Mouse (Mus musculus): ENCODE data around the gene Prkcb. TPM values are rescaled to one million over a fixed set of nuclear protein-coding genes. Genes with fewer than 3 reads are reported as not detected.

Prkcb gene
- polyA plus RNA-seq, 1 experiment = 1.0 TPM

GRCm38 (mm10) chr7:122251197-122252011 lies 37.1 kb upstream of the Prkcb start:
- Histone ChIP-seq H3K4me3 (ENCODE audit: insufficient read depth, low read length) (no peak overlapping the region), H3K27ac (ENCODE audit: insufficient read depth, low read length) (no peak overlapping the region), H3K4me1 (ENCODE audit: control insufficient read depth, insufficient read depth, low read length) (no peaks in the 10 kb centered on the region)
- TF ChIP-seq POLR2A (IDR thresholded peaks at IDR 0.05; ENCODE audit: low read depth, low read length) (no peak), CTCF (IDR thresholded peaks at IDR 0.05; ENCODE audit: borderline replicate concordance, insufficient read depth, low read length) (peak; percentile 56)

GRCm38 (mm10) chr7:122256722-122257121 lies 31.8 kb upstream of the Prkcb start:
- Histone ChIP-seq H3K27ac (ENCODE audit: insufficient read depth, low read length) (no peak overlapping the region), H3K4me1 (ENCODE audit: control insufficient read depth, insufficient read depth, low read length) (no peaks in the 10 kb centered on the region), H3K4me3 (ENCODE audit: insufficient read depth, low read length) (no peak overlapping the region)
- TF ChIP-seq CTCF (IDR thresholded peaks at IDR 0.05; ENCODE audit: borderline replicate concordance, insufficient read depth, low read length) (no peak), POLR2A (IDR thresholded peaks at IDR 0.05; ENCODE audit: low read depth, low read length) (no peak)

GRCm38 (mm10) chr7:122258521-122258920 lies 30.0 kb upstream of the Prkcb start:
- no peak overlapping the region for H3K27ac ChIP-seq (ENCODE audit: insufficient read depth, low read length)
- TF ChIP-seq CTCF (IDR thresholded peaks at IDR 0.05; ENCODE audit: borderline replicate concordance, insufficient read depth, low read length) = no peak
- TF ChIP-seq POLR2A (IDR thresholded peaks at IDR 0.05; ENCODE audit: low read depth, low read length) = no peak
- no peak overlapping the region for H3K4me3 ChIP-seq (ENCODE audit: insufficient read depth, low read length)
- no peaks in the 10 kb centered on the region for H3K4me1 ChIP-seq (ENCODE audit: control insufficient read depth, insufficient read depth, low read length)

GRCm38 (mm10) chr7:122260055-122260602 lies 28.4 kb upstream of the Prkcb start:
- TF ChIP-seq CTCF (IDR thresholded peaks at IDR 0.05; ENCODE audit: borderline replicate concordance, insufficient read depth, low read length) (no peak), POLR2A (IDR thresholded peaks at IDR 0.05; ENCODE audit: low read depth, low read length) (no peak)
- Histone ChIP-seq H3K27ac (ENCODE audit: insufficient read depth, low read length) (no peak overlapping the region), H3K4me1 (ENCODE audit: control insufficient read depth, insufficient read depth, low read length) (no peaks in the 10 kb centered on the region)

GRCm38 (mm10) chr7:122268983-122269486 lies 19.5 kb upstream of the Prkcb start:
- H3K4me1 ChIP-seq (ENCODE audit: control insufficient read depth, insufficient read depth, low read length) = no peaks in the 10 kb centered on the region
- no peak for TF ChIP-seq CTCF (IDR thresholded peaks at IDR 0.05; ENCODE audit: borderline replicate concordance, insufficient read depth, low read length)
- TF ChIP-seq POLR2A (IDR thresholded peaks at IDR 0.05; ENCODE audit: low read depth, low read length) = no peak
- no peak overlapping the region for H3K27ac ChIP-seq (ENCODE audit: insufficient read depth, low read length)
- H3K4me3 ChIP-seq (ENCODE audit: insufficient read depth, low read length) = no peak overlapping the region

More at GRCm38 (mm10) chr7:122260055-122260602, 28.4 kb upstream of the Prkcb start:
- H3K4me3 ChIP-seq (ENCODE audit: insufficient read depth, low read length) = no peak overlapping the region

- H3K4me3 ChIP-seq (ENCODE audit: insufficient read depth, low read length) = no peak overlapping the region
- no peak overlapping the region for H3K27ac ChIP-seq (ENCODE audit: insufficient read depth, low read length)
- no peaks in the 10 kb centered on the region for H3K4me1 ChIP-seq (ENCODE audit: control insufficient read depth, insufficient read depth, low read length)
- TF ChIP-seq POLR2A (IDR thresholded peaks at IDR 0.05; ENCODE audit: low read depth, low read length) (no peak), CTCF (IDR thresholded peaks at IDR 0.05; ENCODE audit: borderline replicate concordance, insufficient read depth, low read length) (no peak)
Measured at GRCm38 (mm10) chr7:122272334-122272733, 16.2 kb upstream of the Prkcb start.

GRCm38 (mm10) chr7:122279580-122279979 lies 9.0 kb upstream of the Prkcb start:
- Histone ChIP-seq H3K4me1 (ENCODE audit: control insufficient read depth, insufficient read depth, low read length) (no peaks in the 10 kb centered on the region), H3K27ac (ENCODE audit: insufficient read depth, low read length) (no peak overlapping the region), H3K4me3 (ENCODE audit: insufficient read depth, low read length) (no peak overlapping the region)
- TF ChIP-seq POLR2A (IDR thresholded peaks at IDR 0.05; ENCODE audit: low read depth, low read length) (no peak), CTCF (IDR thresholded peaks at IDR 0.05; ENCODE audit: borderline replicate concordance, insufficient read depth, low read length) (no peak)

GRCm38 (mm10) chr7:122280334-122280733 lies 8.2 kb upstream of the Prkcb start:
- H3K27ac ChIP-seq (ENCODE audit: insufficient read depth, low read length) = no peak overlapping the region
- TF ChIP-seq POLR2A (IDR thresholded peaks at IDR 0.05; ENCODE audit: low read depth, low read length) (no peak), CTCF (IDR thresholded peaks at IDR 0.05; ENCODE audit: borderline replicate concordance, insufficient read depth, low read length) (no peak)

GRCm38 (mm10) chr7:122282584-122282983 lies 6.0 kb upstream of the Prkcb start:
- H3K4me3 ChIP-seq (ENCODE audit: insufficient read depth, low read length) = no peak overlapping the region

More at GRCm38 (mm10) chr7:122280334-122280733, 8.2 kb upstream of the Prkcb start:
- Histone ChIP-seq H3K4me3 (ENCODE audit: insufficient read depth, low read length) (no peak overlapping the region), H3K4me1 (ENCODE audit: control insufficient read depth, insufficient read depth, low read length) (no peaks in the 10 kb centered on the region)

GRCm38 (mm10) chr7:122287217-122287616 lies 1.3 kb upstream of the Prkcb start:
- Histone ChIP-seq H3K27ac (ENCODE audit: insufficient read depth, low read length) (no peak overlapping the region), H3K4me1 (ENCODE audit: control insufficient read depth, insufficient read depth, low read length) (no peaks in the 10 kb centered on the region), H3K4me3 (ENCODE audit: insufficient read depth, low read length) (no peak overlapping the region)
- TF ChIP-seq POLR2A (IDR thresholded peaks at IDR 0.05; ENCODE audit: low read depth, low read length) = no peak
- TF ChIP-seq CTCF (IDR thresholded peaks at IDR 0.05; ENCODE audit: borderline replicate concordance, insufficient read depth, low read length) = no peak

More at GRCm38 (mm10) chr7:122282584-122282983, 6.0 kb upstream of the Prkcb start:
- Histone ChIP-seq H3K27ac (ENCODE audit: insufficient read depth, low read length) (no peak overlapping the region), H3K4me1 (ENCODE audit: control insufficient read depth, insufficient read depth, low read length) (no peaks in the 10 kb centered on the region)
- TF ChIP-seq POLR2A (IDR thresholded peaks at IDR 0.05; ENCODE audit: low read depth, low read length) = no peak
- TF ChIP-seq CTCF (IDR thresholded peaks at IDR 0.05; ENCODE audit: borderline replicate concordance, insufficient read depth, low read length) = no peak

All from embryonic fibroblast, embryonic 13.5 days (primary cell).